ENCODE assay signal across 8 mouse cellular contexts in the genomic region with DNA sequence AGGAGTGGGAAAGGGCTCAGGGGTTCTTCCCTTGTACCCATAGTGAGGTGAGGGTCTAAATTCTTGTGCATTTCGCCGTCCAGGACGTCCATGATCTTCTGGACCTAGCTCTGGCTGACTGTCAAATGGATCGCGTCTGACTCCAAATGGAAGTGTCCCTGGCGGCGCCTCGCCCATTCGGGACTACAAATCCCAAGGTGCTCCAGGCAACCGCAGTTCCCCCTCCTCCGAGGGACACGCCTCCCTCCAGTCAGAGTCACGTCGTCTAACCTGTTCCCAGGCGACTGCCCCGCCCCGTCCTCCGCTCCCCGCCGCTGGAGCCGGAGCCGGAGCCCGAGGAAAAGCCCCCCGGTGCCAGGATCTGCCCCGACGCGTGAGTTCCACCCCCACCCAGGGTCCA. TPM values are rescaled to one million over a fixed set of nuclear protein-coding genes. Genes with fewer than 3 reads are reported as not detected.
A peak's percentile ranks its signal among the peaks of the same experiment; 100 is the strongest.
DNase-seq lines count a peak whose midpoint lies in the region; ATAC-seq and TF ChIP-seq lines count a peak whose summit lies in the region.

No protein-coding gene starts in this region.

- peak overlapping the region; percentile 61 for H3K9ac ChIP-seq in embryonic facial prominence, embryonic 15.5 days
- H3K9ac ChIP-seq in kidney, embryonic 14.5 days (ENCODE audit: low read depth, low read length): peak overlapping the region; percentile 69
- peak overlapping the region; percentile 52 for H3K9ac ChIP-seq in limb, embryonic 14.5 days (ENCODE audit: low read depth, low read length, severe bottlenecking)
- peak overlapping the region; percentile 47 for H3K9ac ChIP-seq in midbrain, embryonic 16.5 days (ENCODE audit: low read depth, low read length)

- H3K27ac ChIP-seq in bone marrow macrophage, adult 2 months (ENCODE audit: insufficient read depth, low read depth, low read length): no peak overlapping the region
- peak overlapping the region; percentile 87 for H3K27ac ChIP-seq in embryonic facial prominence, embryonic 15.5 days (replicated peaks)
- no peak overlapping the region for H3K27ac ChIP-seq in kidney, embryonic 14.5 days (ENCODE audit: low read depth, low read length)
- H3K27ac ChIP-seq in limb, embryonic 14.5 days (replicated peaks; ENCODE audit: low read depth, low read length): no peak overlapping the region
- no peak overlapping the region for H3K27ac ChIP-seq in midbrain, embryonic 16.5 days (ENCODE audit: low read length)

- H3K4me1 ChIP-seq in bone marrow macrophage, adult 2 months (ENCODE audit: control insufficient read depth, insufficient read depth, low read length): peaks cover 19% of the 10 kb centered on the region
- H3K4me1 ChIP-seq in embryonic facial prominence, embryonic 15.5 days: peaks cover 49% of the 10 kb centered on the region
- H3K4me1 ChIP-seq in kidney, embryonic 14.5 days (ENCODE audit: control insufficient read depth, insufficient read depth, low read length): 0 out of 2 replicates have a peak, but pooled peaks cover 4% of the 10 kb centered on the region
- peaks cover 12% of the 10 kb centered on the region for H3K4me1 ChIP-seq in limb, embryonic 14.5 days (ENCODE audit: control insufficient read depth, insufficient read depth, low read length)
- peaks cover 12% of the 10 kb centered on the region for H3K4me1 ChIP-seq in midbrain, embryonic 16.5 days (ENCODE audit: control insufficient read depth, insufficient read depth, low read length)

- peak overlapping the region; percentile 75 for H3K4me3 ChIP-seq in bone marrow macrophage, adult 2 months (ENCODE audit: insufficient read depth, low read length)
- peak overlapping the region; percentile 75 for H3K4me3 ChIP-seq in embryonic facial prominence, embryonic 15.5 days (replicated peaks)
- H3K4me3 ChIP-seq in kidney, embryonic 14.5 days (ENCODE audit: low read length): peak overlapping the region; percentile 82
- H3K4me3 ChIP-seq in limb, embryonic 14.5 days (replicated peaks; ENCODE audit: low read length): peak overlapping the region; percentile 66
- H3K4me3 ChIP-seq in midbrain, embryonic 16.5 days (ENCODE audit: low read depth, low read length): peak overlapping the region; percentile 73

- H3K36me3 ChIP-seq in embryonic facial prominence, embryonic 15.5 days: peaks cover 21% of the 10 kb centered on the region
- peaks cover 13% of the 10 kb centered on the region for H3K36me3 ChIP-seq in kidney, embryonic 14.5 days (ENCODE audit: control insufficient read depth, insufficient read depth, low read length)
- peaks cover 20% of the 10 kb centered on the region for H3K36me3 ChIP-seq in limb, embryonic 14.5 days (ENCODE audit: control insufficient read depth, insufficient read depth, low read length)
- peaks cover 6% of the 10 kb centered on the region for H3K36me3 ChIP-seq in midbrain, embryonic 16.5 days (ENCODE audit: control insufficient read depth, insufficient read depth, low read length)

- ATAC-seq in embryonic facial prominence, embryonic 15.5 days (ENCODE audit: insufficient number of reproducible peaks, low FRiP score, low TSS enrichment, low read depth): peak; percentile 76
- ATAC-seq in kidney, embryonic 14.5 days (ENCODE audit: low FRiP score, low TSS enrichment): peak; percentile 71
- peak; percentile 62 for ATAC-seq in limb, embryonic 14.5 days (ENCODE audit: low FRiP score, low read depth)
- ATAC-seq in midbrain, embryonic 16.5 days: peak; percentile 59

- H3K4me2 ChIP-seq in embryonic facial prominence, embryonic 15.5 days (replicated peaks): peak overlapping the region; percentile 89
- peak overlapping the region; percentile 98 for H3K4me2 ChIP-seq in kidney, embryonic 14.5 days (replicated peaks; ENCODE audit: low read depth, low read length)
- H3K4me2 ChIP-seq in limb, embryonic 14.5 days (replicated peaks; ENCODE audit: low read depth, low read length, severe bottlenecking): peak overlapping the region; percentile 97
- H3K4me2 ChIP-seq in midbrain, embryonic 16.5 days (ENCODE audit: low read length): peak overlapping the region; percentile 98

- peak; percentile 90 for DNase-seq in A20 (ENCODE audit: low read depth, low spot score)
- peak; percentile 93 to 94 for DNase-seq in heart, adult 9 months (ENCODE audit: low spot score in 2 of 2)
- peak; percentile 87 for DNase-seq in limb, embryonic 14.5 days (ENCODE audit: low spot score)
- peak; percentile 72 to 78 for DNase-seq in spleen, postnatal 36 days (ENCODE audit: low spot score in 2 of 2)

- TF ChIP-seq POLR2A in bone marrow macrophage, adult 2 months (IDR thresholded peaks at IDR 0.05; ENCODE audit: borderline replicate concordance, low read depth, low read length): no peak
- TF ChIP-seq POLR2A in limb, embryonic 14.5 days (IDR thresholded peaks at IDR 0.05; ENCODE audit: borderline replicate concordance, extremely low read depth, insufficient read depth, insufficient read length): no peak

- no peaks in the 10 kb centered on the region for H3K9me3 ChIP-seq in embryonic facial prominence, embryonic 15.5 days (replicated peaks)
- no peaks in the 10 kb centered on the region for H3K9me3 ChIP-seq in kidney, embryonic 14.5 days (ENCODE audit: control insufficient read depth, low read length)
- no peaks in the 10 kb centered on the region for H3K9me3 ChIP-seq in limb, embryonic 14.5 days (ENCODE audit: control insufficient read depth, low read length)
- no peaks in the 10 kb centered on the region for H3K9me3 ChIP-seq in midbrain, embryonic 16.5 days (replicated peaks; ENCODE audit: control insufficient read depth, low read length, poor library complexity, severe bottlenecking)

- no peak for TF ChIP-seq CTCF in bone marrow macrophage, adult 2 months (IDR thresholded peaks at IDR 0.05; ENCODE audit: low read depth, low read length)

- under 1% methylated on average over 27 of the region's 27 CpGs for WGBS in embryonic facial prominence, embryonic 15.5 days
- under 1% methylated on average over 27 of the region's 27 CpGs for WGBS in kidney, embryonic 14.5 days
- under 1% methylated on average over 27 of the region's 27 CpGs for WGBS in limb, embryonic 14.5 days
- WGBS in midbrain, embryonic 16.5 days: 1% methylated on average over 20 of the region's 27 CpGs

- H3K27me3 ChIP-seq in embryonic facial prominence, embryonic 15.5 days: no peaks in the 10 kb centered on the region
- H3K27me3 ChIP-seq in kidney, embryonic 14.5 days (ENCODE audit: control insufficient read depth, insufficient read depth, low read length): no peaks in the 10 kb centered on the region
- no peaks in the 10 kb centered on the region for H3K27me3 ChIP-seq in limb, embryonic 14.5 days (ENCODE audit: control insufficient read depth, insufficient read depth, low read length)
- H3K27me3 ChIP-seq in midbrain, embryonic 16.5 days (ENCODE audit: control insufficient read depth, insufficient read depth, low read depth, low read length): no peaks in the 10 kb centered on the region

RNA-seq across cellular contexts. Expression of a gene that starts 1.4 kb away (rescaled TPM):
- 1.6 and 4.0 TPM in 2 replicates for polyA plus RNA-seq in bone marrow macrophage, adult 2 months (2012; ENCODE audit: insufficient read depth, insufficient read length, missing spikeins)
- 17.2 and 22.7 TPM in 2 replicates for polyA plus RNA-seq in embryonic facial prominence, embryonic 15.5 days (2015; fragmentation: Nextera tagmentation; extraction: Ambion mirVana)
- polyA plus RNA-seq in kidney, embryonic 14.5 days (2014; fragmentation: Nextera tagmentation; extraction: Ambion mirVana): 5.4 and 7.8 TPM in 2 replicates
- polyA plus RNA-seq in limb, embryonic 14.5 days (2012; rRNA removed): 33.8 and 39.3 TPM in 2 replicates
- polyA plus RNA-seq in limb, embryonic 14.5 days (2014; fragmentation: Nextera tagmentation; extraction: Ambion mirVana): 15.3 and 16.8 TPM in 2 replicates
- 2.0 and 2.8 TPM in 2 replicates for polyA plus RNA-seq in midbrain, embryonic 16.5 days (2015; fragmentation: Nextera tagmentation; extraction: Ambion mirVana)

RNA-seq across cellular contexts. Expression of a gene that starts 1.7 kb away (rescaled TPM):
- polyA plus RNA-seq in bone marrow macrophage, adult 2 months (2012; ENCODE audit: insufficient read depth, insufficient read length, missing spikeins): 7.8 and 8.4 TPM in 2 replicates
- polyA plus RNA-seq in embryonic facial prominence, embryonic 15.5 days (2015; fragmentation: Nextera tagmentation; extraction: Ambion mirVana): 30.4 and 32.0 TPM in 2 replicates
- polyA plus RNA-seq in kidney, embryonic 14.5 days (2014; fragmentation: Nextera tagmentation; extraction: Ambion mirVana): 21.9 and 26.8 TPM in 2 replicates
- 13.7 and 19.4 TPM in 2 replicates for polyA plus RNA-seq in limb, embryonic 14.5 days (2012; rRNA removed)
- polyA plus RNA-seq in limb, embryonic 14.5 days (2014; fragmentation: Nextera tagmentation; extraction: Ambion mirVana): 25.2 and 28.7 TPM in 2 replicates
- 24.1 and 24.6 TPM in 2 replicates for polyA plus RNA-seq in midbrain, embryonic 16.5 days (2015; fragmentation: Nextera tagmentation; extraction: Ambion mirVana)

RNA-seq across cellular contexts. Expression of a gene that starts 16.4 kb away (rescaled TPM):
- polyA plus RNA-seq in bone marrow macrophage, adult 2 months (2012; ENCODE audit: insufficient read depth, insufficient read length, missing spikeins): 30.7 and 35.4 TPM in 2 replicates
- polyA plus RNA-seq in embryonic facial prominence, embryonic 15.5 days (2015; fragmentation: Nextera tagmentation; extraction: Ambion mirVana): 83.0 and 85.5 TPM in 2 replicates
- 95.2 and 102 TPM in 2 replicates for polyA plus RNA-seq in kidney, embryonic 14.5 days (2014; fragmentation: Nextera tagmentation; extraction: Ambion mirVana)
- 72.3 and 93.5 TPM in 2 replicates for polyA plus RNA-seq in limb, embryonic 14.5 days (2012; rRNA removed)
- 74.3 and 86.1 TPM in 2 replicates for polyA plus RNA-seq in limb, embryonic 14.5 days (2014; fragmentation: Nextera tagmentation; extraction: Ambion mirVana)
- 80.1 and 82.4 TPM in 2 replicates for polyA plus RNA-seq in midbrain, embryonic 16.5 days (2015; fragmentation: Nextera tagmentation; extraction: Ambion mirVana)

RNA-seq across cellular contexts. Expression of a gene that starts 20.9 kb away (rescaled TPM):
- 14.5 and 18.9 TPM in 2 replicates for polyA plus RNA-seq in bone marrow macrophage, adult 2 months (2012; ENCODE audit: insufficient read depth, insufficient read length, missing spikeins)
- 16.9 and 18.3 TPM in 2 replicates for polyA plus RNA-seq in embryonic facial prominence, embryonic 15.5 days (2015; fragmentation: Nextera tagmentation; extraction: Ambion mirVana)
- polyA plus RNA-seq in kidney, embryonic 14.5 days (2014; fragmentation: Nextera tagmentation; extraction: Ambion mirVana): 11.9 and 12.6 TPM in 2 replicates
- 58.1 and 73.8 TPM in 2 replicates for polyA plus RNA-seq in limb, embryonic 14.5 days (2012; rRNA removed)
- 11.3 and 12.6 TPM in 2 replicates for polyA plus RNA-seq in limb, embryonic 14.5 days (2014; fragmentation: Nextera tagmentation; extraction: Ambion mirVana)
- polyA plus RNA-seq in midbrain, embryonic 16.5 days (2015; fragmentation: Nextera tagmentation; extraction: Ambion mirVana): 28.0 and 29.5 TPM in 2 replicates

RNA-seq across cellular contexts. Expression of a gene that starts 43.0 kb away (rescaled TPM):
- 0.95 TPM in 1 of 2 replicates, not detected in the other for polyA plus RNA-seq in bone marrow macrophage, adult 2 months (2012; ENCODE audit: insufficient read depth, insufficient read length, missing spikeins)
- 41.8 and 43.1 TPM in 2 replicates for polyA plus RNA-seq in embryonic facial prominence, embryonic 15.5 days (2015; fragmentation: Nextera tagmentation; extraction: Ambion mirVana)
- 5.7 and 6.7 TPM in 2 replicates for polyA plus RNA-seq in kidney, embryonic 14.5 days (2014; fragmentation: Nextera tagmentation; extraction: Ambion mirVana)
- polyA plus RNA-seq in limb, embryonic 14.5 days (2012; rRNA removed): 11.5 and 12.8 TPM in 2 replicates
- polyA plus RNA-seq in limb, embryonic 14.5 days (2014; fragmentation: Nextera tagmentation; extraction: Ambion mirVana): 12.5 and 15.2 TPM in 2 replicates
- polyA plus RNA-seq in midbrain, embryonic 16.5 days (2015; fragmentation: Nextera tagmentation; extraction: Ambion mirVana): 1.4 and 1.7 TPM in 2 replicates
